Mouse (Mus musculus): Measurements from ENCODE around the gene Psma6. TPM values are rescaled to one million over a fixed set of nuclear protein-coding genes. Genes with fewer than 3 reads are reported as not detected.

The Psma6 gene
- total and polyA plus RNA-seq, 3 experiments = 255 to 309 TPM; not detected in 1

- H3K9me3 ChIP-seq (replicated peaks; ENCODE audit: insufficient read depth, low read length) = no peaks in the 10 kb centered on the region
- H3K36me3 ChIP-seq (ENCODE audit: control insufficient read depth in 1 of 2, insufficient read depth in 2 of 2, low read length in 2 of 2) = peaks cover 0 to 51% of the 10 kb centered on the region in 2 experiments; a peak in 2 of 4 replicates
- no peak overlapping the region for H3K27ac ChIP-seq (ENCODE audit: control insufficient read depth, low read depth, low read length)
- DNase-seq (ENCODE audit: low read depth, low spot score) = no peak
- no peak overlapping the region for H3K9ac ChIP-seq (ENCODE audit: control insufficient read depth, low read depth, low read length, poor library complexity, severe bottlenecking)
- no peaks in the 10 kb centered on the region for H3K79me2 ChIP-seq (ENCODE audit: control insufficient read depth, insufficient read depth, low read length, poor library complexity)
- H3K27me3 ChIP-seq (ENCODE audit: control insufficient read depth in 1 of 2, insufficient read depth in 2 of 2, low read length in 2 of 2) = no peaks in the 10 kb centered on the region
- H3K4me1 ChIP-seq (ENCODE audit: control insufficient read depth in 1 of 2, insufficient read depth in 2 of 2, low read length in 2 of 2) = no peaks in the 10 kb centered on the region
- no peak overlapping the region for H3K4me3 ChIP-seq (ENCODE audit: control insufficient read depth in 1 of 2, insufficient read depth in 1 of 2, low read depth in 2 of 2, low read length in 2 of 2)
- no peak for TF ChIP-seq TCF12 (IDR thresholded peaks at IDR 0.05; ENCODE audit: low read depth, low read length)
- no peak for TF ChIP-seq USF1 (IDR thresholded peaks at IDR 0.05; ENCODE audit: low read depth, low read length)
- no peak for TF ChIP-seq USF2 (IDR thresholded peaks at IDR 0.05; ENCODE audit: borderline replicate concordance in 1 of 2, insufficient read depth in 1 of 2, low read depth in 1 of 2, low read length in 2 of 2)
These were observed 31.2 kb downstream of the Psma6 start for GRCm38 (mm10) chr12:55415255-55415654.

- TF ChIP-seq POLR2AphosphoS2 (IDR thresholded peaks at IDR 0.05; ENCODE audit: low read length) = no peak
- TF ChIP-seq ZMIZ1 (IDR thresholded peaks at IDR 0.05; ENCODE audit: low read depth, low read length) = no peak
- TF ChIP-seq EP300 (IDR thresholded peaks at IDR 0.05; ENCODE audit: low read depth in 1 of 2, low read length in 2 of 2) = no peak
- TF ChIP-seq MAX (IDR thresholded peaks at IDR 0.05; ENCODE audit: low read length) = no peak
- no peak for TF ChIP-seq MAFK (IDR thresholded peaks at IDR 0.05; ENCODE audit: borderline replicate concordance, low read depth, low read length)
- no peak for TF ChIP-seq POLR2AphosphoS5 (IDR thresholded peaks at IDR 0.05; ENCODE audit: borderline replicate concordance, low read depth, low read length)
- TF ChIP-seq ELF1 (IDR thresholded peaks at IDR 0.05; ENCODE audit: low read depth, low read length) = no peak
- no peak for TF ChIP-seq JUND (IDR thresholded peaks at IDR 0.05; ENCODE audit: low read depth, low read length)
- no peak for TF ChIP-seq USF2 (IDR thresholded peaks at IDR 0.05; ENCODE audit: borderline replicate concordance in 1 of 2, insufficient read depth in 1 of 2, low read depth in 1 of 2, low read length in 2 of 2)
- H3K27ac ChIP-seq (ENCODE audit: control insufficient read depth, low read depth, low read length) = no peak overlapping the region
- no peaks in the 10 kb centered on the region for H3K27me3 ChIP-seq (ENCODE audit: control insufficient read depth in 1 of 2, insufficient read depth in 2 of 2, low read length in 2 of 2)
- H3K4me1 ChIP-seq (ENCODE audit: control insufficient read depth in 1 of 2, insufficient read depth in 2 of 2, low read length in 2 of 2) = no peaks in the 10 kb centered on the region
- H3K79me2 ChIP-seq (ENCODE audit: control insufficient read depth, insufficient read depth, low read length, poor library complexity) = no peaks in the 10 kb centered on the region
- H3K9ac ChIP-seq (ENCODE audit: control insufficient read depth, low read depth, low read length, poor library complexity, severe bottlenecking) = no peak overlapping the region
- no peak for DNase-seq (ENCODE audit: low read depth, low spot score)
- peaks cover 0 to 48% of the 10 kb centered on the region in 2 experiments; a peak in 2 of 4 replicates for H3K36me3 ChIP-seq (ENCODE audit: control insufficient read depth in 1 of 2, insufficient read depth in 2 of 2, low read length in 2 of 2)
- H3K9me3 ChIP-seq (replicated peaks; ENCODE audit: insufficient read depth, low read length) = no peaks in the 10 kb centered on the region
- no peak overlapping the region for H3K4me3 ChIP-seq (ENCODE audit: control insufficient read depth in 1 of 2, insufficient read depth in 1 of 2, low read depth in 2 of 2, low read length in 2 of 2)
These were observed 31.7 kb downstream of the Psma6 start for GRCm38 (mm10) chr12:55415762-55416161.

- Histone ChIP-seq H3K79me2 (ENCODE audit: control insufficient read depth, insufficient read depth, low read length, poor library complexity) (no peaks in the 10 kb centered on the region), H3K27ac (ENCODE audit: control insufficient read depth, low read depth, low read length) (no peak overlapping the region), H3K27me3 (ENCODE audit: control insufficient read depth in 1 of 2, insufficient read depth in 2 of 2, low read length in 2 of 2) (no peaks in the 10 kb centered on the region), H3K9ac (ENCODE audit: control insufficient read depth, low read depth, low read length, poor library complexity, severe bottlenecking) (no peak overlapping the region), H3K9me3 (replicated peaks; ENCODE audit: insufficient read depth, low read length) (no peaks in the 10 kb centered on the region), H3K4me3 (ENCODE audit: control insufficient read depth in 1 of 2, insufficient read depth in 1 of 2, low read depth in 2 of 2, low read length in 2 of 2) (no peak overlapping the region), H3K4me1 (ENCODE audit: control insufficient read depth in 1 of 2, insufficient read depth in 2 of 2, low read length in 2 of 2) (no peaks in the 10 kb centered on the region), H3K36me3 (ENCODE audit: control insufficient read depth in 1 of 2, insufficient read depth in 2 of 2, low read length in 2 of 2) (peaks cover 0 to 25% of the 10 kb centered on the region in 2 experiments; a peak in 2 of 4 replicates)
- TF ChIP-seq POLR2AphosphoS5 (IDR thresholded peaks at IDR 0.05; ENCODE audit: borderline replicate concordance, low read depth, low read length) (no peak), NRF1 (IDR thresholded peaks at IDR 0.05; ENCODE audit: insufficient read depth, low read depth, low read length, poor library complexity, severe bottlenecking) (no peak), UBTF (IDR thresholded peaks at IDR 0.05; ENCODE audit: borderline replicate concordance, insufficient read depth, low read depth, low read length) (no peak), ZNF384 (IDR thresholded peaks at IDR 0.05; ENCODE audit: low read depth, low read length) (no peak), TCF12 (IDR thresholded peaks at IDR 0.05; ENCODE audit: low read depth, low read length) (no peak), NELFE (IDR thresholded peaks at IDR 0.05; ENCODE audit: low read depth, low read length) (no peak), POLR2AphosphoS2 (IDR thresholded peaks at IDR 0.05; ENCODE audit: low read length) (no peak; the same call in 1 of the 2 replicates), KAT2A (conservative IDR thresholded peaks at IDR 0.05; ENCODE audit: low read depth, low read length) (no peak), MYC (IDR thresholded peaks at IDR 0.05; ENCODE audit: low read depth, low read length) (no peak), SIN3A (IDR thresholded peaks at IDR 0.05; ENCODE audit: low read length) (no peak)
- DNase-seq (ENCODE audit: low read depth, low spot score) = no peak
These were observed 36.2 kb downstream of the Psma6 start for GRCm38 (mm10) chr12:55420220-55420619.

Measured in MEL (cell line).